Mouse (Mus musculus) layer of hippocampus, adult 18-20 months (tissue): ENCODE results near the gene Atad2b. TPM values are rescaled to one million over a fixed set of nuclear protein-coding genes. Genes with fewer than 3 reads are reported as not detected.
A peak's percentile ranks its signal among the peaks of the same experiment; 100 is the strongest.
"Not testable (repeated sequence)": the region's sequence is repeated elsewhere in the genome, so short reads cannot be mapped to it uniquely, and the experiment has no call there.

Experiments
- DNase-seq, 2 experiments: peaks; one replicate each; pipeline ENCODE4 v3.0.0; 2022; ENCODE audit warnings: low spot score in 2 of 2
- total RNA-seq, 2 experiments: library from RNA; stranded (reverse); gene quantifications; 2 replicates each; pipeline ENCODE4 v1.2.3; 2021

Gene Atad2b
- total RNA-seq, 2 experiments from 2014 or later: 32.8 to 33.2 TPM

DNA sequence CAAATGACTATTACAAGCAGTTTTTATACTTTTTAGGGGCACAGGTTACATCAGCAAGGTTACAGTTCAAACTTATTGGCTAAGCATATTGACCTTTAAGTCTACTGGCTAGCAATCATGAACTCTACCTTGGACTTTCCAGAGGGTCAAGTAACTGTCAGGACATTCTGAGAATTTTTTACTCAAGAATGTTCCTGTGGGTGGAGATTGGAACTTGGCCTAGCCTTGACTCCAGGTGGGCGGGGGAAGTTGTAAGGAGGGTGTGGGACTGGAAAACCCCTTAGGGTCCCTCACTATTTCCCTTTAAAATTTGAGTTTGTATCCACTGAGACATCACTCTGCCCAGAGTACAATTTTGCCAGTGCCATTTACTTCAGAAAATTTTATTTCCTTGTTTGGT lies 6.7 kb upstream of the Atad2b start:
- DNase-seq: not testable (repeated sequence)

- DNase-seq: no peak
Observed at GRCm38 (mm10) chr12:4911716-4912115, 5.4 kb upstream of the Atad2b start.

- DNase-seq: no peak
Observed at GRCm38 (mm10) chr12:4914441-4914840, 2.7 kb upstream of the Atad2b start.

- no peak for DNase-seq
Observed at GRCm38 (mm10) chr12:4914944-4915343, 2.2 kb upstream of the Atad2b start.

GRCm38 (mm10) chr12:4917805-4918591 lies 845 bp downstream of the Atad2b start:
- peak; percentile 39 to 59 for DNase-seq

- DNase-seq: no peak
Observed at GRCm38 (mm10) chr12:4928197-4928596, 11.0 kb downstream of the Atad2b start.

DNA sequence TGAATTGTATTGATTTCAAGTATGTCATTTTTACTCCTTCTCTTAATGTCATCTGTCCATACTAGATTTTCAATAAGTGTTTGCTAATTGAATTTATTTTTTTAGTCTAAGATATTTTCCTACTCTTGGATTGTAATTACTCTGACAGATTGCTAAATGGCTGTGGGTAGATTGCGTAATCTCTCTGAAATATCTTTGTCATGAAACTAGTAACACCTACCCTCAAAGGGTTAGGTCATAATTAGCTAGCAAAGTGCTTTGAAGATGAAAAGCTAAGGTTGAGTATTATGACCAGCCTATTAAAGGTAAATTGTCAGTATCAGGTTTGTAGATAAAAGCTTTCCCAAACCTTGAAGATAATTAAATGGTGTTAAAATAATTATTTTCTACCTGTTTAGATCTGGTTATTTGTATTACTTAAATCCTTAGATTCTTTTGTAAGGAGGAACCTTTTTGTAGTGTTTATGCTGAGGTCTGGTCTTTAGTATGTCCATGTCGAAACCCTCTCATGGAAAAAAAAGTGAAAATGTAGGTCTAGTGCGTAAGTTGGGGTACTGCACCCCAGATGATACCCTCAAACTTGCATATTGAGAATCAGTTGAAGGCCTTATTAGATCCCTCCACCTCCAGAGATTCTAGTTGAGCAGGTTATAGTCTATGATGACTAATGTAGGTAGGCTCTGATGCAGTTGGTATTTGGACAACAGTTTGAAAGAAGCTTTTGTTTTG lies 13.8 kb downstream of the Atad2b start:
- no peak for DNase-seq

GRCm38 (mm10) chr12:4952272-4952671 lies 35.1 kb downstream of the Atad2b start:
- DNase-seq: no peak

DNA sequence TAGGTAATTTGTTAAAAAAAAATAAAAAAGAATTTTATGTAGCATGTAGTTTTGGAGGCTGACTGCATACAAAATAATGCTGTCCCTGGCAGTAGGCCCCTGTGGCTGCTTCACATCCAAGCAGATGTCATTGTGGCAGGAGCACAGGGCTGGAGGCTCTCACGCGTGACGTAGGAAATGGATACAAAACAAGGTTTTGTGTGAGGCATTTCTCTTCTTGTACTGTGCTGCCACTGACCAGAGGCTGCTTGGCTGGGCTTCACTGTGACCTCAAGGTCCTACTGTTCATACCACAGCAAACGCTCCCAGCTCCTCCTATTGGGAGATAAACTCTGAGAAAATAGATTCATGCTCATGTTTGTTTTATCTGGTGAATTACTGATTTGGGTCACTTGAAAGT lies 36.0 kb downstream of the Atad2b start:
- DNase-seq: peak in 1 of 2 experiments; percentile 53

DNA sequence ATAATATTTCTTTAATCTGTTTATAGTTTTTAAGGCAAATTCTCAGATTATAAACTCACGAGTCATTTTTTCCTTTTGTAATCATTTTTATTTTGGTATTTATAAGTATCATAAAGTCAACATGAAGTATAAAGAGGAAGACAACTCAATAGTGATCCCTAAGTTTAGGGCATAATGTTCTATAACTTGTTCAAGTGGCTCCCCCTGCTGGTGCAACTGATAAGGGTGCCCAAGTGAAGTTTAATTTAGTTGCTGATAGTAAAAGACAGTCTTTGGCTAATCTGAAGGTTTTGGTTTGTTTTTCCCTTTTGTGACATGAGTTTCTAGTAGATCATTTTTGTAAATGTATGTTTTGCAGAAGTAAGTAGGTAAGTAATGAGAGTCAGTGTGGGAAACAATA lies 55.8 kb downstream of the Atad2b start:
- DNase-seq: peak; percentile 28 to 90

- no peak for DNase-seq
Observed at GRCm38 (mm10) chr12:4978324-4978723, 61.2 kb downstream of the Atad2b start.

DNA sequence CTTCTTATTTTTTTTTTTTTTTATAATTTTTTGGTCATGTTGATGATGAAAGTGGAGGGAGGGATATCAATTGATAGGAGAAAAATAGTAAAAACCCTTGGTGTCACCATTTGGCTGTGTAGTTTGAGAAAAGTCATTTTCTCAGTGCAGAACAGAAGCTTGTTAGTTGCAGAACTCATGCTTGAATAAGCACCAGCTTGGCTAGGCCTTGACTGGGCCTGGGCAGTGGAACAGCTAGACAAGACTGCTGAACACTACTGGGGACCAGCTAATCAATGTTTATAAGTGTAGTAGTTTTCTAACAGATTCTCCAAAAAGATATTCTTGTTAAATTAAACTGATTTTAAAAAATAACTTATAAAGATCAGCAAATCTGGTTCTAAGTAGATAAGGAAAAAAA lies 79.8 kb downstream of the Atad2b start:
- no peak for DNase-seq

GRCm38 (mm10) chr12:5005338-5005737 lies 88.2 kb downstream of the Atad2b start:
- peak in 1 of 2 experiments; percentile 35 for DNase-seq

GRCm38 (mm10) chr12:5005776-5006175 lies 88.6 kb downstream of the Atad2b start:
- DNase-seq: not testable (repeated sequence)

GRCm38 (mm10) chr12:5008638-5009037 lies 91.5 kb downstream of the Atad2b start:
- DNase-seq: not testable (repeated sequence)

- peak; percentile 13 to 33 for DNase-seq
Observed at GRCm38 (mm10) chr12:5025226-5025861, 108.2 kb downstream of the Atad2b start.

DNA sequence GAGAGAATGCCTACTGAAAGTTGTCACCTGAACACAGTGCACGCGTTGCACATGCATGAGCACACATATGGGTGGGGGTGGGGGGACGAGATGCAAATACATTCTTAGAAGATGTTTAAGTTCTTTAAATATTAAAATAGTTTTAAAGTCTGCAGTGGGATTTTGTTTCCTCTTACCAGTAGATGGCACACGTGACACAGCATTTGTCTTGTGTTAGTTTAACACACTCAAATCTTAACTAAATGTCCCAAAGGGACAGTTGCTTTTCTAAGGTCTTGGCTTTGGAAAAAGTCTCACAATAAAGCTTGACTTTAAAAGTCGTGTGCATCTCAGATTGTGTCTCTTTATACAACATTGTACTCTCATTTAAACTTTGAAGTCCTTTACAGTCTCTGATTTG lies 111.9 kb downstream of the Atad2b start:
- DNase-seq: no peak

GRCm38 (mm10) chr12:5038008-5038407 lies 120.9 kb downstream of the Atad2b start:
- DNase-seq: no peak

- DNase-seq: no peak
Observed at GRCm38 (mm10) chr12:5044141-5044540, 127.0 kb downstream of the Atad2b start.

GRCm38 (mm10) chr12:5048104-5048503 lies 131.0 kb downstream of the Atad2b start:
- DNase-seq: no peak

DNA sequence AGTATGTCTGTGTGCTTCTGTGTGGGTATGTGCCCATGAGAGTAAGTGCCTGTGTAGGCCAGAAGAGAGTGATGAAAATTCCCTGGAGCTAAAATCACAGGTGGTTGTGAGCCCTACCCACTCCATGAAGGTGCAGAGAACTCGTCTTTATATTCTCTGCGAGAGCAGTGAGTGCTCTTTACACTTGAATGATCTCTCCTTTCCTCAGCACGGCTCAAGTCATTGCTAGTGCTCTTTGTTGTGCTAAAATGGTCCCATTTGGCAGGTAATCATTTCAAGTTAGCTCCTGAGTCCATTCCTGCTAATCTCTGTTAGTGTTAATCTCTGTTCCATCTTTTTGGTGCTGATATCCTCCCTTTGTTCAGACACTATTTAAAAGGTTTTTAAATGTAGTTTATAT lies 150.4 kb downstream of the Atad2b start:
- DNase-seq: no peak

DNA sequence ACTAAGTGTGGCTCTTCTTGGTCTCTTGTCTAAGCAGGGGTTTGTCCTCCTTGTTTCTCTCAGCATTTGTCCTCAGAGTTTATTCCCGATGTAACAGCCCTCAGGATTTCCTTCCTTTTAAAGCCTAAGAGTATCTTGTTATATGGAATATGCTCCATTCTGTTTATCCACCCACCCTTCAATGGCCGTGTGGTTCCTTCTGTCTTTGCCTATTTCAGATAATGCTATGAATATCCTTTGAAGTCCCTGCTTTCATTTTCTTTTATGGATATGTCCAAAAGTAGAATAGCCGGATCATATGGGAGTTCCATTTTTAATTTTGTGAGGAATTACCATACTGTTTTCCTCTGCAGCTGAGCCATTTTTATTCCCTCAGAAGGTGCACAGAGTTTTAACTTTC lies 153.0 kb downstream of the Atad2b start:
- no peak for DNase-seq
